Mouse (Mus musculus): ENCODE results near the gene Izumo3. TPM values are rescaled to one million over a fixed set of nuclear protein-coding genes. Genes with fewer than 3 reads are reported as not detected.
"Not testable (repeated sequence)": the region's sequence is repeated elsewhere in the genome, so short reads cannot be mapped to it uniquely, and the experiment has no call there.

Izumo3 gene
- not detected in 2 replicates for polyA plus RNA-seq (2015; fragmentation: Nextera tagmentation; extraction: Ambion mirVana)

DNA sequence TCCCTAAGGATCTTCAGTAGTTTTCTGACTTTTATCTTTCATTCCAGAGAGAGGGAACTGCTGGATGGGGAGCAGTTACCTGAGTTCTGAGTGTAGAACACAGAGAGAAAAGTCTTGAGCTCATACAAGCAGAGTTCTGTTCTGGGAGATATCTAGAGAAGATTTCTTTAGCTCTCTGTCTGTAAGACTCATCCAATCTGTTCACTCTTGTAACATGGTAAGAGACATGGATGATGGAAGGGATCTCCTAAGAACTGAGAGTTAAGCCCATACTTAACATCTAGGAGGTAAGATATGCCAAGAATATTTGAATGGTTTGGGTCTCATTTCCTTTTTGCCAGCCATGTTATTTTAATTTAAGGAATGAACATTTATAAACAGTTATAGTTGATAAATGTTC, at the start of gene Izumo3:
Gene Izumo3, minus strand, starts transcription at position 101 of the 400 bp plus-strand sequence.
- no peaks in the 10 kb centered on the region for H3K27me3 ChIP-seq (replicated peaks; ENCODE audit: control insufficient read depth, insufficient read depth, low read length)
- no peak within 1 kb of the TSS for H3K4me2 ChIP-seq (replicated peaks; ENCODE audit: low read depth)
- no peaks in the 10 kb centered on the region for H3K4me1 ChIP-seq (replicated peaks; ENCODE audit: control insufficient read depth, insufficient read depth, low read length)
- H3K9me3 ChIP-seq (ENCODE audit: control insufficient read depth): no peaks in the 10 kb centered on the region
- H3K9ac ChIP-seq (ENCODE audit: low read depth, low read length): no peak within 1 kb of the TSS
- H3K4me3 ChIP-seq (ENCODE audit: low read depth, low read length): no peak within 1 kb of the TSS
- no peak within 1 kb of the TSS for H3K27ac ChIP-seq (ENCODE audit: low read depth, low read length)
- ATAC-seq: no peak
- TF ChIP-seq CTCF (IDR thresholded peaks at IDR 0.05; ENCODE audit: low read depth): no peak
- no peaks in the 10 kb centered on the region for H3K36me3 ChIP-seq (ENCODE audit: control insufficient read depth, insufficient read depth)

DNA sequence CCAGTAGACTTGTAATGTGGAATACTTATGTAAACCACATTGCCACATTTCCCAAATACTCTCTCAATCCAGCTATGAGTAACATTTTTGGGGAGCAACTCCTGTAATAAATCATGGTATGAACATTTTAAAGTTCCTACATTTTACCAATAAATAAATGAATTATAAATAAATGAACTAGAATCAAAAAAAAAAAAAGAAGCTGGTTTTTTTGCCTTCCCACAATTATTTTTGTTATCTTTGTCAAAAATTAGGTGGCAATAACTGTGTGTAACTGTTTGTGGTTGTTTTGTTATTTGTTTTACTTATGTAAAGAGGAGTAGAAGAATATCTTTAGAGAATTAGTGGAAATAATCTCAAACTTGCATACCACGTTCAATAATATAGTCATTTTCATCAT, 44.6 kb upstream of the Izumo3 start, which contains the start of gene Gm12666:
Gene Gm12666, minus strand, starts transcription at position 101 of the 400 bp plus-strand sequence.
- H3K4me3 ChIP-seq (ENCODE audit: low read depth, low read length); H3K36me3 ChIP-seq (ENCODE audit: control insufficient read depth, insufficient read depth); H3K27ac ChIP-seq (ENCODE audit: low read depth, low read length); H3K4me1 ChIP-seq (replicated peaks; ENCODE audit: control insufficient read depth, insufficient read depth, low read length); H3K27me3 ChIP-seq (replicated peaks; ENCODE audit: control insufficient read depth, insufficient read depth, low read length); ATAC-seq; H3K9me3 ChIP-seq (ENCODE audit: control insufficient read depth); H3K9ac ChIP-seq (ENCODE audit: low read depth, low read length); H3K4me2 ChIP-seq (replicated peaks; ENCODE audit: low read depth): not testable (repeated sequence)
- 82% methylated on average over 1 of the region's 1 CpGs for WGBS

DNA sequence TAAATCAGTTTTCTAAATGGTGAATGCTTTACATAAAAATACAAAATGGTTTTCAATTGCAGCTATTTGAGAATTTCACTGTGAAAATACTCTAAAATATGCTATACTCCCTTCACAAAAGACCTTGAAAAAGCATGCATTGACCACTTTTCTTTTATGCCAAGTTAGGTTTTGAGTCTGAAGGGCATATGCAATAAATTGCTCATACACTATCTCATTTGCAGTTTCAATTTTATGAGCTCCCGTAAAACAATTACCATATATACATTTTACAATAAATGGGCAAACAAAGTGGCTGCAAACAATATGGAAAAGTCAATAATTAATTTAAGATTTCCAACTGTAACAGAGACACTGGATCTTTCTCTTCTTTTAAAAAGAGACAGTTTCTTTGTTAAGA, 5.6 kb upstream of the Izumo3 start:
- Histone ChIP-seq H3K4me3 (ENCODE audit: low read depth, low read length) (no peak overlapping the region), H3K9ac (ENCODE audit: low read depth, low read length) (no peak overlapping the region), H3K27me3 (replicated peaks; ENCODE audit: control insufficient read depth, insufficient read depth, low read length) (no peaks in the 10 kb centered on the region), H3K4me2 (replicated peaks; ENCODE audit: low read depth) (no peak overlapping the region), H3K27ac (ENCODE audit: low read depth, low read length) (no peak overlapping the region), H3K9me3 (ENCODE audit: control insufficient read depth) (no peaks in the 10 kb centered on the region), H3K4me1 (replicated peaks; ENCODE audit: control insufficient read depth, insufficient read depth, low read length) (no peaks in the 10 kb centered on the region), H3K36me3 (ENCODE audit: control insufficient read depth, insufficient read depth) (no peaks in the 10 kb centered on the region)
- no peak for ATAC-seq
- no peak for TF ChIP-seq CTCF (IDR thresholded peaks at IDR 0.05; ENCODE audit: low read depth)
- WGBS: 36% methylated on average over 1 of the region's 1 CpGs

DNA sequence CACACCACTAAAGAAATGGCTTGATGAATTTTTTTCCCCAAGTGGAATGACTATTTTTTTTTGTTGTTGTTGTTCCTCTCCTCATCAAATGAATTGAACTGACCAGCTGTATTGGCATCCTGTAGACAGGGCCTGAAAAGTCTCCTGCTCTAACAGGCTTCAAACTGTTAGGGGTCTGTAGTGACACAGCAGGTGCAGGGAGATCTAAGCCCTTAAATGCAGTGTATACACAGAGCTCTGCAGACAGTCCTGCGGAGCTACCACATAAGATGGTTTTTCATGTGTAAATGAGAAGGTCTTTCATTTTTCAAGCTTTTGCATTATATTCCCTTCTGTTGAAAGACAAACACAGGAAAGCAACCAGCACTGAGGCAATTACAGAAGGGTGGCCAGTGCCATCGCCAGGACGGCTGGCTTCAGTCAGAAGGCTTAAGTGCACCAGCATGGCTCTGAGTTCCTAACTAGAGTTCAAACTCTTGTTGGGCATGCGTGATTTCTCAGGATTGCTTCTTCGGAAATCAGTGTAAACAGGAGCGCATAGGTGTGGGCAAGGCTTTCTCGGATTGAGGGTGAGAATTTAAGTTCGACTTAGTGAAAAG, 35.5 kb downstream of the Izumo3 start:
- Histone ChIP-seq H3K27ac (ENCODE audit: low read depth, low read length) (no peak overlapping the region), H3K27me3 (replicated peaks; ENCODE audit: control insufficient read depth, insufficient read depth, low read length) (no peaks in the 10 kb centered on the region), H3K4me3 (ENCODE audit: low read depth, low read length) (no peak overlapping the region), H3K9me3 (ENCODE audit: control insufficient read depth) (no peaks in the 10 kb centered on the region), H3K4me1 (replicated peaks; ENCODE audit: control insufficient read depth, insufficient read depth, low read length) (no peaks in the 10 kb centered on the region), H3K4me2 (replicated peaks; ENCODE audit: low read depth) (no peak overlapping the region), H3K9ac (ENCODE audit: low read depth, low read length) (no peak overlapping the region), H3K36me3 (ENCODE audit: control insufficient read depth, insufficient read depth) (no peaks in the 10 kb centered on the region)
- no peak for ATAC-seq
- TF ChIP-seq CTCF (IDR thresholded peaks at IDR 0.05; ENCODE audit: low read depth): no peak
- WGBS: 43% methylated on average over 8 of the region's 8 CpGs

DNA sequence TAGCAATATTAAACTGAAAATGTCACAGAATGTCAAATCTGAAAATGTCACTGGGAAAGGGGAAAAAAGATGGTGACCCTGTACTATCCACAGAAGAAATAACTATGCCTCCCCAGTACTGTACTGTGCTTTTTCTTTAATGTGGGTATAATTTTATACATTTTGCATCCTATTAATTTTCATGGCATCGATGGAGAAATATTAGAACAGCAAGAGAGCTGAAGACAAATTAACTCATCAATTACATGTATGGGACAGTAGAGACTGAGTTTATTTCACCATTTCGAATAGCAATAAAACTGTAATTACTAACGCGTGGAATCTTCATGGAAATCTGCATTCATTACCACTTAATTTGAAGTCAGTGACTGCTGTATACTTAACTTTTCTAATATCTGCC, 49.6 kb downstream of the Izumo3 start:
- H3K27me3 ChIP-seq (replicated peaks; ENCODE audit: control insufficient read depth, insufficient read depth, low read length): no peaks in the 10 kb centered on the region
- 89% methylated on average over 4 of the region's 4 CpGs for WGBS
- no peaks in the 10 kb centered on the region for H3K36me3 ChIP-seq (ENCODE audit: control insufficient read depth, insufficient read depth)
- no peak overlapping the region for H3K4me3 ChIP-seq (ENCODE audit: low read depth, low read length)
- no peak for ATAC-seq
- H3K27ac ChIP-seq (ENCODE audit: low read depth, low read length): no peak overlapping the region
- no peaks in the 10 kb centered on the region for H3K9me3 ChIP-seq (ENCODE audit: control insufficient read depth)
- no peak overlapping the region for H3K4me2 ChIP-seq (replicated peaks; ENCODE audit: low read depth)
- no peak for TF ChIP-seq CTCF (IDR thresholded peaks at IDR 0.05; ENCODE audit: low read depth)
- H3K9ac ChIP-seq (ENCODE audit: low read depth, low read length): no peak overlapping the region
- H3K4me1 ChIP-seq (replicated peaks; ENCODE audit: control insufficient read depth, insufficient read depth, low read length): no peaks in the 10 kb centered on the region

DNA sequence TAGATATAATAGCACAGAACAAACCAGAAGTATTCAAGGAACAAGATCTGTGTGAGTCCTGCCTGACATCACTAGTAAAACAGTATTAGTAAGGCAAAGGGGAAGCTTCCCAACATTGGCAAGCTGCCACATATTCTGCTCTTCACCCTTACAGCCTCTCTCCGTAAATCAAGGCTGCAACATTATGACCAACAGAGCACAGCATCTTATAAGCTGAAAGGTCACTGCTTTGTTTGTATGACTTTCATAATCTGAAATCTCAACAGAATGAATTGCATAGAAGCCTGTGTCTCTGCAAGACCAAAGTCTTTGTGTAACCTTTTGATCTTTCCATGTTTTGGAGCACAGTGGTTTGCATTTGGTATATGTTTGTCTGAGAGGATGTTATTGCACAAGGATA, 51.1 kb downstream of the Izumo3 start:
- Histone ChIP-seq H3K4me2 (replicated peaks; ENCODE audit: low read depth) (no peak overlapping the region), H3K9ac (ENCODE audit: low read depth, low read length) (no peak overlapping the region), H3K4me3 (ENCODE audit: low read depth, low read length) (no peak overlapping the region), H3K4me1 (replicated peaks; ENCODE audit: control insufficient read depth, insufficient read depth, low read length) (no peaks in the 10 kb centered on the region), H3K9me3 (ENCODE audit: control insufficient read depth) (no peaks in the 10 kb centered on the region), H3K27ac (ENCODE audit: low read depth, low read length) (no peak overlapping the region), H3K36me3 (ENCODE audit: control insufficient read depth, insufficient read depth) (no peaks in the 10 kb centered on the region), H3K27me3 (replicated peaks; ENCODE audit: control insufficient read depth, insufficient read depth, low read length) (no peaks in the 10 kb centered on the region)
- ATAC-seq: no peak
- TF ChIP-seq CTCF (IDR thresholded peaks at IDR 0.05; ENCODE audit: low read depth): no peak
- 71% methylated on average over 1 of the region's 1 CpGs for WGBS

Other genes starting within 250 kb of the Izumo3 start
- not detected in 2 replicates for gene Gm12666, start 44.5 kb upstream of the Izumo3 start, polyA plus RNA-seq (2015; fragmentation: Nextera tagmentation; extraction: Ambion mirVana)

Measured in intestine, postnatal 0 days (tissue).